Mouse (Mus musculus): ENCODE data around the gene Bcl7a.
A peak's percentile ranks its signal among the peaks of the same experiment; 100 is the strongest.

Bcl7a gene

GRCm38 (mm10) chr5:123333566-123333965, 10.1 kb upstream of the Bcl7a start:
- no peak for DNase-seq (ENCODE audit: low spot score)

GRCm38 (mm10) chr5:123336205-123336961, 7.3 kb upstream of the Bcl7a start:
- no peak for DNase-seq (ENCODE audit: low spot score)

- DNase-seq (ENCODE audit: low spot score), result no peak
Measured at GRCm38 (mm10) chr5:123338463-123338862, 5.2 kb upstream of the Bcl7a start.

GRCm38 (mm10) chr5:123344628-123344962, 961 bp downstream of the Bcl7a start:
- no peak for DNase-seq (ENCODE audit: low spot score)

GRCm38 (mm10) chr5:123344963-123345852, 1.6 kb downstream of the Bcl7a start:
- peak; percentile 44 for DNase-seq (ENCODE audit: low spot score)

GRCm38 (mm10) chr5:123345853-123346654, 2.4 kb downstream of the Bcl7a start:
- peak; percentile 45 for DNase-seq (ENCODE audit: low spot score)

- no peak for DNase-seq (ENCODE audit: low spot score)
Measured at GRCm38 (mm10) chr5:123346701-123347270, 3.2 kb downstream of the Bcl7a start.

- no peak for DNase-seq (ENCODE audit: low spot score)
Measured at GRCm38 (mm10) chr5:123347985-123348384, 4.4 kb downstream of the Bcl7a start.

GRCm38 (mm10) chr5:123350386-123350785, 6.8 kb downstream of the Bcl7a start:
- DNase-seq (ENCODE audit: low spot score), result no peak

GRCm38 (mm10) chr5:123355918-123356317, 12.3 kb downstream of the Bcl7a start:
- DNase-seq (ENCODE audit: low spot score), result no peak

- DNase-seq (ENCODE audit: low spot score), result no peak
Measured at GRCm38 (mm10) chr5:123357253-123357652, 13.6 kb downstream of the Bcl7a start.

- DNase-seq (ENCODE audit: low spot score), result no peak
Measured at GRCm38 (mm10) chr5:123359431-123359830, 15.8 kb downstream of the Bcl7a start.

GRCm38 (mm10) chr5:123362911-123363310, 19.3 kb downstream of the Bcl7a start:
- DNase-seq (ENCODE audit: low spot score), result no peak

GRCm38 (mm10) chr5:123364302-123364971, 20.8 kb downstream of the Bcl7a start:
- no peak for DNase-seq (ENCODE audit: low spot score)

- DNase-seq (ENCODE audit: low spot score), result no peak
Measured at GRCm38 (mm10) chr5:123368869-123369488, 25.3 kb downstream of the Bcl7a start.

- no peak for DNase-seq (ENCODE audit: low spot score)
Measured at GRCm38 (mm10) chr5:123370049-123370448, 26.4 kb downstream of the Bcl7a start.

GRCm38 (mm10) chr5:123375262-123375661, 31.6 kb downstream of the Bcl7a start:
- DNase-seq (ENCODE audit: low spot score), result no peak

GRCm38 (mm10) chr5:123375793-123376452, 32.3 kb downstream of the Bcl7a start:
- no peak for DNase-seq (ENCODE audit: low spot score)

- peak; percentile 48 for DNase-seq (ENCODE audit: low spot score)
Measured at GRCm38 (mm10) chr5:123376569-123376968, 32.9 kb downstream of the Bcl7a start.
